Mouse (Mus musculus) spleen, adult 2 months (tissue): ENCODE measurements at regions not wholly inside any gene's neighbourhood (a gene's known extent, or its start where the extent isn't known, plus 50 kb on each side); places are given as distances from the start of the nearest gene placed in this dataset.

ENCODE experiments used
- DNase-seq, 2 experiments: peaks; one replicate each; pipeline versions ENCODE4 v3.0.0 to v3.0.0-alpha.2; 2012 to 2021; ENCODE audit warnings: low spot score in 2 of 2, low read depth in 1 of 2
- H3K27ac ChIP-seq: fragments of 200-500 bp; 2 replicates; pipeline ENCODE4 v1.5.1; 2012; ENCODE audit warnings: low read length, inconsistent platforms; ENCODE audit not compliant: insufficient read depth
- H3K27me3 ChIP-seq: fragments of 200-500 bp; 2 replicates; pipeline ENCODE4 v1.6.1; 2012; ENCODE audit warnings: mild to moderate bottlenecking, moderate library complexity, low read length, inconsistent platforms; ENCODE audit not compliant: control insufficient read depth, insufficient read depth
- H3K36me3 ChIP-seq: fragments of 200-500 bp; 2 replicates; pipeline ENCODE4 v1.6.1; 2012; ENCODE audit warnings: mild to moderate bottlenecking, low read length, inconsistent platforms; ENCODE audit not compliant: control insufficient read depth, insufficient read depth
- H3K4me1 ChIP-seq: fragments of 200-500 bp; 2 replicates; pipeline ENCODE4 v1.6.1; 2011; ENCODE audit warnings: inconsistent platforms; ENCODE audit not compliant: control insufficient read depth, insufficient read depth, insufficient read length
- H3K4me3 ChIP-seq: fragments of 200-500 bp; 2 replicates; pipeline ENCODE4 v1.5.1; 2011; ENCODE audit warnings: mild to moderate bottlenecking, inconsistent platforms; ENCODE audit not compliant: insufficient read depth, insufficient read length; ENCODE audit errors: extremely low read depth
- CTCF ChIP-seq: fragments of 200-500 bp; IDR thresholded peaks from 2 replicates; pipeline ENCODE4 v1.5.1; 2011; ENCODE audit warnings: mild to moderate bottlenecking, inconsistent platforms; ENCODE audit not compliant: insufficient read depth, insufficient read length, insufficient replicate concordance; ENCODE audit errors: extremely low read depth
- POLR2A ChIP-seq: fragments of 200-500 bp; IDR thresholded peaks from 2 replicates; pipeline ENCODE4 v1.6.1; 2011; ENCODE audit warnings: low read depth, low read length, inconsistent platforms
- WGBS: fragments of 180-500 bp; shearing (Covaris S2); methylation state at CpG from one replicate; pipeline ENCODE4 v1.1.7; 2018; 5-methylcytosine and 5-hydroxymethylcytosine counted together

- 79% methylated on average over 4 of the region's 4 CpGs for WGBS
- no peak for DNase-seq
- peak overlapping the region; percentile 70 for H3K27ac ChIP-seq
- no peaks in the 10 kb centered on the region for H3K36me3 ChIP-seq
- TF ChIP-seq CTCF: no peak
- no peak for TF ChIP-seq POLR2A
- peaks cover 4% of the 10 kb centered on the region; the same call in 1 of the 2 replicates for H3K4me1 ChIP-seq
- no peak overlapping the region for H3K4me3 ChIP-seq
- H3K27me3 ChIP-seq: no peaks in the 10 kb centered on the region
Observed at GRCm38 (mm10) chrX:167152611-167153010, 56.5 kb downstream of the Tmsb4x start.

GRCm38 (mm10) chrX:167151341-167151740, 57.8 kb downstream of the Tmsb4x start:
- H3K4me1 ChIP-seq: peaks cover 4% of the 10 kb centered on the region; the same call in 1 of the 2 replicates
- 70% methylated on average over 3 of the region's 3 CpGs for WGBS

GRCm38 (mm10) chrX:167149400-167149799, 59.7 kb downstream of the Tmsb4x start:
- H3K27me3 ChIP-seq: no peaks in the 10 kb centered on the region
- no peak for DNase-seq
- WGBS: 90% methylated on average over 4 of the region's 4 CpGs
- no peaks in the 10 kb centered on the region for H3K36me3 ChIP-seq
- H3K27ac ChIP-seq: no peak overlapping the region
- TF ChIP-seq CTCF (no peak), POLR2A (no peak)
- no peak overlapping the region for H3K4me3 ChIP-seq
- H3K4me1 ChIP-seq: peaks cover 12% of the 10 kb centered on the region; the same call in 1 of the 2 replicates

More at GRCm38 (mm10) chrX:167151341-167151740, 57.8 kb downstream of the Tmsb4x start:
- Histone ChIP-seq H3K27ac (no peak overlapping the region), H3K4me3 (no peak overlapping the region), H3K27me3 (no peaks in the 10 kb centered on the region), H3K36me3 (no peaks in the 10 kb centered on the region)
- TF ChIP-seq POLR2A (no peak), CTCF (no peak)
- no peak for DNase-seq

- Histone ChIP-seq H3K36me3 (no peaks in the 10 kb centered on the region), H3K4me3 (no peak overlapping the region), H3K4me1 (peaks cover 8% of the 10 kb centered on the region; the same call in 1 of the 2 replicates), H3K27ac (peak overlapping the region; percentile 84), H3K27me3 (no peaks in the 10 kb centered on the region)
- peak in 1 of 2 experiments; percentile 12 for DNase-seq
- WGBS: 39% methylated on average over 8 of the region's 8 CpGs
- TF ChIP-seq CTCF: no peak
- no peak for TF ChIP-seq POLR2A
Observed at GRCm38 (mm10) chrX:167146513-167147360, 62.4 kb downstream of the Tmsb4x start.

- WGBS: 41% methylated on average over 11 of the region's 11 CpGs
- DNase-seq: no peak
Observed at GRCm38 (mm10) chrX:167145508-167146182, 63.5 kb downstream of the Tmsb4x start.

GRCm38 (mm10) chrX:167139110-167139509, 70.0 kb downstream of the Tmsb4x start:
- no peaks in the 10 kb centered on the region for H3K4me1 ChIP-seq

More at GRCm38 (mm10) chrX:167145508-167146182, 63.5 kb downstream of the Tmsb4x start:
- peaks cover 8% of the 10 kb centered on the region; the same call in 1 of the 2 replicates for H3K4me1 ChIP-seq
- no peaks in the 10 kb centered on the region for H3K27me3 ChIP-seq
- H3K27ac ChIP-seq: peak overlapping the region; percentile 84
- no peaks in the 10 kb centered on the region for H3K36me3 ChIP-seq
- no peak overlapping the region for H3K4me3 ChIP-seq
- TF ChIP-seq POLR2A (no peak), CTCF (no peak)

More at GRCm38 (mm10) chrX:167139110-167139509, 70.0 kb downstream of the Tmsb4x start:
- no peak for DNase-seq
- peak overlapping the region; percentile 62 for H3K27ac ChIP-seq
- H3K4me3 ChIP-seq: no peak overlapping the region
- no peaks in the 10 kb centered on the region for H3K27me3 ChIP-seq
- WGBS: 41% methylated on average over 2 of the region's 2 CpGs
- TF ChIP-seq POLR2A (no peak), CTCF (no peak)
- H3K36me3 ChIP-seq: no peaks in the 10 kb centered on the region
